Mouse (Mus musculus): ENCODE results near the gene Psma4. TPM values are rescaled to one million over a fixed set of nuclear protein-coding genes. Genes with fewer than 3 reads are reported as not detected.

Psma4 gene
- 201 and 205 TPM in 2 replicates for polyA plus RNA-seq (2015; fragmentation: Nextera tagmentation; extraction: Ambion mirVana)

- Histone ChIP-seq H3K36me3 (peaks cover 27% of the 10 kb centered on the region), H3K4me2 (peak within 1 kb of the TSS; percentile 71), H3K27me3 (no peaks in the 10 kb centered on the region), H3K4me3 (peak within 1 kb of the TSS; percentile 96), H3K9me3 (replicated peaks) (no peaks in the 10 kb centered on the region), H3K4me1 (replicated peaks) (peaks cover 17% of the 10 kb centered on the region), H3K9ac (peak within 1 kb of the TSS; percentile 90), H3K27ac (peak within 1 kb of the TSS; percentile 92)
- WGBS = under 1% methylated on average over 65 of the region's 65 CpGs
- ATAC-seq (replicated peaks; ENCODE audit: insufficient number of reproducible peaks, insufficient read depth, low FRiP score, low read depth) = peak; percentile 99
Observed at GRCm38 (mm10) chr9:54950575-54951321, at the start of gene Psma4, which contains the start of gene AY074887. Psma4 (plus strand) TSS chr9:54950790. AY074887 (minus strand) TSS chr9:54950998.

- H3K4me3 ChIP-seq = no peak overlapping the region
- ATAC-seq (replicated peaks; ENCODE audit: insufficient number of reproducible peaks, insufficient read depth, low FRiP score, low read depth) = no peak
- WGBS = 75% methylated on average over 5 of the region's 5 CpGs
- peaks cover 50% of the 10 kb centered on the region for H3K36me3 ChIP-seq
- H3K9ac ChIP-seq = no peak overlapping the region
- H3K4me1 ChIP-seq (replicated peaks) = no peaks in the 10 kb centered on the region
- H3K27ac ChIP-seq = no peak overlapping the region
- no peaks in the 10 kb centered on the region for H3K27me3 ChIP-seq
- no peak overlapping the region for H3K4me2 ChIP-seq
- no peaks in the 10 kb centered on the region for H3K9me3 ChIP-seq (replicated peaks)
Observed at GRCm38 (mm10) chr9:54909446-54909845, 41.1 kb upstream of the Psma4 start.

- Histone ChIP-seq H3K27me3 (no peaks in the 10 kb centered on the region), H3K4me2 (no peak overlapping the region), H3K4me3 (no peak overlapping the region), H3K9me3 (replicated peaks) (no peaks in the 10 kb centered on the region), H3K4me1 (replicated peaks) (peaks cover 11% of the 10 kb centered on the region; the same call in 1 of the 2 replicates), H3K9ac (no peak overlapping the region), H3K36me3 (peaks cover 5% of the 10 kb centered on the region), H3K27ac (no peak overlapping the region)
- WGBS = 70% methylated on average over 7 of the region's 7 CpGs
- no peak for ATAC-seq (replicated peaks; ENCODE audit: insufficient number of reproducible peaks, insufficient read depth, low FRiP score, low read depth)
Observed at GRCm38 (mm10) chr9:54915576-54915975, 35.0 kb upstream of the Psma4 start.

GRCm38 (mm10) chr9:54916401-54916800, 34.2 kb upstream of the Psma4 start:
- no peaks in the 10 kb centered on the region for H3K9me3 ChIP-seq (replicated peaks)
- no peaks in the 10 kb centered on the region for H3K27me3 ChIP-seq
- WGBS = 68% methylated on average over 8 of the region's 8 CpGs
- peaks cover 5% of the 10 kb centered on the region for H3K36me3 ChIP-seq
- H3K4me1 ChIP-seq (replicated peaks) = peaks cover 11% of the 10 kb centered on the region; the same call in 1 of the 2 replicates
- no peak overlapping the region for H3K9ac ChIP-seq
- peak overlapping the region; percentile 87 for H3K4me2 ChIP-seq
- peak; percentile 23 for ATAC-seq (replicated peaks; ENCODE audit: insufficient number of reproducible peaks, insufficient read depth, low FRiP score, low read depth)
- H3K27ac ChIP-seq = no peak overlapping the region
- peak overlapping the region; percentile 72; the same call in 1 of the 2 replicates for H3K4me3 ChIP-seq

- H3K4me1 ChIP-seq (replicated peaks) = peaks cover 11% of the 10 kb centered on the region; the same call in 1 of the 2 replicates
- peaks cover 2% of the 10 kb centered on the region; the same call in 1 of the 2 replicates for H3K36me3 ChIP-seq
- ATAC-seq (replicated peaks; ENCODE audit: insufficient number of reproducible peaks, insufficient read depth, low FRiP score, low read depth) = peak; percentile 98
- 1% methylated on average over 34 of the region's 34 CpGs for WGBS
- H3K4me3 ChIP-seq = peak within 1 kb of the TSS; percentile 72
- peak within 1 kb of the TSS; percentile 87 for H3K4me2 ChIP-seq
- peak within 1 kb of the TSS; percentile 49 for H3K27ac ChIP-seq
- H3K27me3 ChIP-seq = no peaks in the 10 kb centered on the region
- no peaks in the 10 kb centered on the region for H3K9me3 ChIP-seq (replicated peaks)
- H3K9ac ChIP-seq = peak within 1 kb of the TSS; percentile 74
Observed at GRCm38 (mm10) chr9:54917010-54917677, 33.4 kb upstream of the Psma4 start, which contains the start of gene Hykk. Hykk (plus strand) TSS chr9:54917283.

GRCm38 (mm10) chr9:54918191-54918590, 32.4 kb upstream of the Psma4 start:
- H3K27me3 ChIP-seq = no peaks in the 10 kb centered on the region
- no peaks in the 10 kb centered on the region for H3K9me3 ChIP-seq (replicated peaks)
- 77% methylated on average over 2 of the region's 2 CpGs for WGBS
- peaks cover 11% of the 10 kb centered on the region; the same call in 1 of the 2 replicates for H3K4me1 ChIP-seq (replicated peaks)
- H3K4me3 ChIP-seq = no peak overlapping the region
- peak overlapping the region; percentile 87 for H3K4me2 ChIP-seq
- peaks cover 8% of the 10 kb centered on the region; the same call in 1 of the 2 replicates for H3K36me3 ChIP-seq
- no peak overlapping the region for H3K27ac ChIP-seq
- ATAC-seq (replicated peaks; ENCODE audit: insufficient number of reproducible peaks, insufficient read depth, low FRiP score, low read depth) = no peak
- H3K9ac ChIP-seq = no peak overlapping the region

GRCm38 (mm10) chr9:54918781-54919180, 31.8 kb upstream of the Psma4 start:
- Histone ChIP-seq H3K9ac (no peak overlapping the region), H3K36me3 (peaks cover 8% of the 10 kb centered on the region; the same call in 1 of the 2 replicates), H3K27me3 (no peaks in the 10 kb centered on the region), H3K27ac (no peak overlapping the region), H3K4me3 (no peak overlapping the region), H3K4me2 (no peak overlapping the region), H3K9me3 (replicated peaks) (no peaks in the 10 kb centered on the region), H3K4me1 (replicated peaks) (peaks cover 11% of the 10 kb centered on the region; the same call in 1 of the 2 replicates)
- WGBS = 95% methylated on average over 5 of the region's 5 CpGs
- no peak for ATAC-seq (replicated peaks; ENCODE audit: insufficient number of reproducible peaks, insufficient read depth, low FRiP score, low read depth)

- peaks cover 8% of the 10 kb centered on the region; the same call in 1 of the 2 replicates for H3K36me3 ChIP-seq
- no peaks in the 10 kb centered on the region for H3K27me3 ChIP-seq
- H3K4me3 ChIP-seq = no peak overlapping the region
- peaks cover 11% of the 10 kb centered on the region; the same call in 1 of the 2 replicates for H3K4me1 ChIP-seq (replicated peaks)
- H3K9me3 ChIP-seq (replicated peaks) = no peaks in the 10 kb centered on the region
- no peak for ATAC-seq (replicated peaks; ENCODE audit: insufficient number of reproducible peaks, insufficient read depth, low FRiP score, low read depth)
- H3K4me2 ChIP-seq = no peak overlapping the region
- no peak overlapping the region for H3K9ac ChIP-seq
- WGBS = 57% methylated on average over 4 of the region's 4 CpGs
- H3K27ac ChIP-seq = no peak overlapping the region
Observed at GRCm38 (mm10) chr9:54919946-54920345, 30.6 kb upstream of the Psma4 start.

GRCm38 (mm10) chr9:54930741-54931140, 19.8 kb upstream of the Psma4 start:
- Histone ChIP-seq H3K9me3 (replicated peaks) (no peaks in the 10 kb centered on the region), H3K27me3 (no peaks in the 10 kb centered on the region), H3K27ac (no peak overlapping the region), H3K4me1 (replicated peaks) (no peaks in the 10 kb centered on the region), H3K4me3 (no peak overlapping the region), H3K36me3 (no peaks in the 10 kb centered on the region), H3K9ac (no peak overlapping the region), H3K4me2 (no peak overlapping the region)
- no peak for ATAC-seq (replicated peaks; ENCODE audit: insufficient number of reproducible peaks, insufficient read depth, low FRiP score, low read depth)
- 85% methylated on average over 1 of the region's 1 CpGs for WGBS

GRCm38 (mm10) chr9:54931765-54932164, 18.8 kb upstream of the Psma4 start:
- no peaks in the 10 kb centered on the region for H3K36me3 ChIP-seq
- no peak overlapping the region for H3K4me3 ChIP-seq
- 6% methylated on average over 1 of the region's 1 CpGs for WGBS
- H3K4me2 ChIP-seq = no peak overlapping the region
- no peaks in the 10 kb centered on the region for H3K9me3 ChIP-seq (replicated peaks)
- no peaks in the 10 kb centered on the region for H3K4me1 ChIP-seq (replicated peaks)
- no peaks in the 10 kb centered on the region for H3K27me3 ChIP-seq
- ATAC-seq (replicated peaks; ENCODE audit: insufficient number of reproducible peaks, insufficient read depth, low FRiP score, low read depth) = no peak
- no peak overlapping the region for H3K9ac ChIP-seq
- no peak overlapping the region for H3K27ac ChIP-seq

- Histone ChIP-seq H3K4me3 (no peak overlapping the region), H3K4me1 (replicated peaks) (no peaks in the 10 kb centered on the region), H3K4me2 (no peak overlapping the region), H3K36me3 (no peaks in the 10 kb centered on the region), H3K27me3 (no peaks in the 10 kb centered on the region), H3K9ac (no peak overlapping the region), H3K27ac (no peak overlapping the region), H3K9me3 (replicated peaks) (no peaks in the 10 kb centered on the region)
- no peak for ATAC-seq (replicated peaks; ENCODE audit: insufficient number of reproducible peaks, insufficient read depth, low FRiP score, low read depth)
- 70% methylated on average over 2 of the region's 2 CpGs for whole genome bisulfite sequencing
Observed at GRCm38 (mm10) chr9:54932379-54932778, 18.2 kb upstream of the Psma4 start.
